Mouse (Mus musculus): ENCODE results near the gene Erbb2.

The Erbb2 gene

DNA sequence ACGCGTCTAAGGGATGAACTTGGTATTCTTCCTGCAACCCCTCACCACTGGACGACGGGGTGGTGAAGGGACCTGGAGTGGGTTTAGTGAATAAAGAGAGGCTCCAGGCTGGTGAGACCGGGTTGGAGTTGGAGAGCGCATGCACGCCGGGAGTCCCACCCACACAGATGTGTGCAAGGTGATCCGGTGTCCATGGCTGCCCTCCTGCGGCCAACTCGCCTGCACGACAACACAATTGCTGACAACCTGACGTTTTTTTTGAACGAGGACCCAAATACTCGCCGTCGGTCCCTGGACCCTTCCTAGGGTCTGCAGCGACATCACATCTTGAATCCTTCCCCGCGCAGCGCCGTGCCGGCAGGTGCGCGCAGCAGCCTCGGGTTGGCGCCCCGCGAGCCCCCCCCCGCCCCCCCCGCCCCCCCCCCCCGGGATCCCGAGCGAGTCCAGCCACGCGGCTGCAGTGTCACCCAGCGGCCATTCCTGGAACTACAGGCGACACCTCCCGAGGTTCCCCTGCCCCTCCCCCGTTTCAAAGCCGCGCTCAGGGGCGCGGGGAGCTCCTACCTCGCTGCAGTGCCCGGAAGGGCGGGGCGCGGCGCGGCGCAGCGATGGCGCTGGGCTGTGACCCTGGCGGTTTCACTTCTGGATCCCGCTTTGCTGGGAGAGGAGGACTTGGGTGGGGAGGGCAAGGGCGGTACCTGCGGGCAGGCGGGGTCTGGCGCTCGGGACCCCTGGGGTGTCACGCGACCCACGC lies 45.3 kb downstream of the Erbb2 start:
- peak; percentile 92 for DNase-seq (ENCODE audit: low read depth, low spot score)

DNA sequence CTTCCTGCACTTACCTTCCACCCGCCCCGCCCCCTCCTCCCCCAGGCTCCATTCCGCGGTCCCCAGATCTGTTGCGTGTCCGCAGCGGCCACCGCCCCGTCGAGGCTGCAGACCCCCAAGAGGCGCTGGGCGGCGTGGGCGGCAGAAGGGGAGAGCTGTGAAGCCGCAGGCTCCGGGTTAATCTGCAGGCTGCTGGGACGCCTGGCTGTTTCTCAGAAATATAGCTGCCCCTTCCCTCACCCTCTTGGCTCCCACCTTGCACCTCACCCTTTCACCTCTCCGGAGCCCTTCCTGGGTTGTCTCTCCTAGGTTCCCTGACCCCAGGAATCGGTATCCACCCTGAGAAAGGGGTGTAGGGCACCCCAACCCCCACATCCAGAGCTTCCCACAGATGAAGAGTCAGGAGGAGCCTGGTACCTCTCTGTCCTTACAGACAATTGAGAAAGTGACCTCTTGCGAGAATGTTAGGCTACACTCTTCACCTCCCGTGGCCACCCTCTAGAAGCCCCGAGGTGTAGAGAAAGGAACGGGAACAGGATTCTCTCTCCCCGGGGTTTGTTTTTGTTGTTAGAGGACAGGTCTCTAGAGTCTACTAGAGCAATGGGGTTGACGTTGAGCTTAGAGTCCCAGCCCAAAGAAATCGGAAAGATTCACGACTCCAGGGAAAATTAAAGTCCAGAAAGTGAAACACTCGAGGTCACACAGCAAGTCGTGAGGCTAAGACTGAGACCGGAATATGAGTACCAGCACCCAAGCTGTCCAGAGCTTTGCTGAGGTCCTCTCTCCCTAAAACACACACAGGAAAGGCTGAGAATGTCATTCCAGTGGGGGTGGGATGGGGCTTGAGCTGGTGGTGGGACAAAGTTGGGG lies 46.1 kb downstream of the Erbb2 start:
- DNase-seq (ENCODE audit: low read depth, low spot score) = no peak

- DNase-seq (ENCODE audit: low read depth, low spot score) = no peak
Measured at GRCm38 (mm10) chr11:98459071-98459741, 46.9 kb downstream of the Erbb2 start.

GRCm38 (mm10) chr11:98459860-98460259 lies 47.6 kb downstream of the Erbb2 start:
- DNase-seq (ENCODE audit: low read depth, low spot score) = no peak

DNA sequence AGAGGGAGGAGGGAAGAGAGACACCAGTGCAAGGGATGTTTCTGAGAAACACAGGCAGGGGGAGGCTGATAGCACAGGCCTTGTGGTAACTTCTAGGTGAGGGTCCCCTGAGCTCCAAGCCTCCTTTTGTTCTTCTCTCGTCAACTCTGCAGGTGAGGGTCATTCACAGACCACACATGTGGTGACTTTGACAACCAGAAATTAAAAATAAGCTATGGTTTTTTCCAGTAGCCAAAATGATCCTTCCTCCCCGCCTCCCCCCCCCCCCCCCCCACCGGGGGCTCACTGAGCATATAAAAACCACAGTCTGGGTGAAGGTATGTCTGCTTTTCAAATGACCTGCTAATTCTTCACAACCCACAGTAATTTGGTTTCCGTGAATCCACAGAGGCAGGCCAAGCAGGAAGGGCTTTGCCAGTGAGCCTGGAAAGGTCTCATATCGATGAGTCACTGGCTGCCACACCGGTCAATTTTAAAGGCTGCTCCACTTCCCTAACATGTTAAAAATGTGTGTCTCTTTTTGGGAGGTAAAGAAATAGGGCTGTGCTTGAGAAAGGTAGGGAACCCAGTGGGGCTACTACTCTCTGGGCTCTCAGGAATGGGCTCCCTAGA lies 48.9 kb downstream of the Erbb2 start:
- no peak for DNase-seq (ENCODE audit: low read depth, low spot score)

DNA sequence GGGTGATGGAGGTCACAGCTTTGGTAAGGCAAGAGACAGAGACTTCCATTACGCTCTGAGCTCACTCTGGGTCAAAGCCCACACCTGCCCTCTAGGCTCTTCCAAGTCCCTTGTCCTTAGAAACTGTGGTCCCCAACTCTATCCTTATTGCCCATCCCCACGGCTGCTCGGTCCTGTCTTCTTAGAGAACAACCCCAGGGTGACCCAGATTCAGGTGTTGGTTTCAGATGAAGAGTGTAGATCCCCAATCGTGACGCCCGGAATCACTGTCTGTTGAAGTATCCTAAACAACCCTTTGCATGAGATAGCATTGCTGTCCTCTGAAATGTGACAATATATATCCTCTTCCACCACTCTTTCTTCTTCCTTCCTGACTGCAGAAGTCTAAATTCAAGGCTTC lies 50.0 kb downstream of the Erbb2 start:
- no peak for DNase-seq (ENCODE audit: low read depth, low spot score)

- no peak for DNase-seq (ENCODE audit: low read depth, low spot score)
Measured at GRCm38 (mm10) chr11:98463911-98464310, 51.6 kb downstream of the Erbb2 start.

GRCm38 (mm10) chr11:98464516-98464915 lies 52.2 kb downstream of the Erbb2 start:
- DNase-seq (ENCODE audit: low read depth, low spot score) = no peak

- peak; percentile 68 for DNase-seq (ENCODE audit: low read depth, low spot score)
Measured at GRCm38 (mm10) chr11:98469761-98470714, 57.8 kb downstream of the Erbb2 start.

- no peak for DNase-seq (ENCODE audit: low read depth, low spot score)
Measured at GRCm38 (mm10) chr11:98470795-98471194, 58.5 kb downstream of the Erbb2 start.

DNA sequence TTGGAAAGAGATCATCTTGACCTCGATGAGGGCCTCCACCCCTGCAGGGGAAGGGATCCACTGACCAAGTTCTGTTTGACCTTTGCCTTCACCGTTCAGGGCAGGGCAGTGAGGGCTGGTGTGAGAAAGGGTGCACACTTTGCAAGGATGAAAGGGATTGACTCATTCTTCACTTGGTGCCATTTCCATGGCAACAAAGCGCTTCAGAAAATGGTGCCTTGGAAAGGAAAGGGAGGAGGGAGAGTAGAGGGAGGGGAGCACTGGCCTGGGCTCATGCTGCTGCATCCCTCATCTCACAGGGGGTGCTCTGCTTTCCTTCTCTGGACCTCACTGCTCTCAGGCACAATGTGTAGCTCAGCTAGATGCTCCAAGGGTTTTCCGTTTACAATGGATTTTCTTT lies 60.4 kb downstream of the Erbb2 start:
- peak; percentile 73 for DNase-seq (ENCODE audit: low read depth, low spot score)

- DNase-seq (ENCODE audit: low read depth, low spot score) = no peak
Measured at GRCm38 (mm10) chr11:98473916-98474479, 61.7 kb downstream of the Erbb2 start.

DNA sequence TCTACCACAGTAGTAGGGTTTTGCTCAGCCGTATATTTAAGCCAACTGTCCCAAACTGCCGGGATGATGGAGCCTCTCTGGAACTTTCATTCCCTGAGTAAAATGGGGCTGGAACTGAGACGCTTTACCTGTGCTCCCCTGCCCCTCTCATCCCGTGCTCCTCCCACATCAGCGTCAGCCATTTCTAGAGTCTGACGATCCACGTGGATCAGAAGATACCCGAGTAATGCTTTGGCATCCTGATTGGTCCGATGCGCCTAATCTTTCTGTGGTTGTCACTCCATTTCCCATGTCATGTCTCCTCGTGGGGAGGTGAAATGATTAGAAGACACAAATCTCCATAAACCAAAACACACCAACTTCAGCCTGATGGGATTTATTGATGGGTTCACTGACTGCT lies 62.7 kb downstream of the Erbb2 start:
- DNase-seq (ENCODE audit: low read depth, low spot score) = no peak

- no peak for DNase-seq (ENCODE audit: low read depth, low spot score)
Measured at GRCm38 (mm10) chr11:98475630-98476433, 63.6 kb downstream of the Erbb2 start.

GRCm38 (mm10) chr11:98476434-98476807 lies 64.2 kb downstream of the Erbb2 start:
- no peak for DNase-seq (ENCODE audit: low read depth, low spot score)

GRCm38 (mm10) chr11:98477011-98477701 lies 64.9 kb downstream of the Erbb2 start:
- DNase-seq (ENCODE audit: low read depth, low spot score) = no peak

GRCm38 (mm10) chr11:98479026-98479939 lies 67.0 kb downstream of the Erbb2 start:
- DNase-seq (ENCODE audit: low read depth, low spot score) = no peak

GRCm38 (mm10) chr11:98479940-98480497 lies 67.7 kb downstream of the Erbb2 start:
- no peak for DNase-seq (ENCODE audit: low read depth, low spot score)

All from R1 (cell line).